Mouse (Mus musculus): ENCODE data around the gene Rnase1. TPM values are rescaled to one million over a fixed set of nuclear protein-coding genes. Genes with fewer than 3 reads are reported as not detected.
"Not testable (repeated sequence)": the region's sequence is repeated elsewhere in the genome, so short reads cannot be mapped to it uniquely, and the experiment has no call there.

The Rnase1 gene
- polyA plus RNA-seq (2016; fragmentation: Nextera tagmentation; extraction: Ambion mirVana) = not detected in 2 replicates

GRCm38 (mm10) chr14:51146685-51147084, at the start of gene Rnase1:
Gene Rnase1, minus strand, starts transcription at chr14:51146785.
- Histone ChIP-seq H3K27ac (peak within 1 kb of the TSS; percentile 45; the same call in 1 of the 2 replicates), H3K27me3 (replicated peaks) (no peaks in the 10 kb centered on the region), H3K36me3 (no peaks in the 10 kb centered on the region), H3K4me2 (no peak within 1 kb of the TSS), H3K9ac (no peak within 1 kb of the TSS), H3K9me3 (replicated peaks) (no peaks in the 10 kb centered on the region), H3K4me3 (no peak within 1 kb of the TSS), H3K4me1 (peaks cover 95% of the 10 kb centered on the region)
- WGBS (ENCODE audit: insufficient replicate concordance) = 51% methylated on average over 2 of the region's 2 CpGs
- no peak for ATAC-seq

GRCm38 (mm10) chr14:51195681-51196080, 49.1 kb upstream of the Rnase1 start:
- no peaks in the 10 kb centered on the region for H3K36me3 ChIP-seq
- ATAC-seq = no peak
- no peak overlapping the region for H3K4me3 ChIP-seq
- H3K9me3 ChIP-seq (replicated peaks) = no peaks in the 10 kb centered on the region
- 84% methylated on average over 4 of the region's 4 CpGs for WGBS (ENCODE audit: insufficient replicate concordance)
- H3K4me1 ChIP-seq = no peaks in the 10 kb centered on the region
- no peak overlapping the region for H3K27ac ChIP-seq
- H3K4me2 ChIP-seq = no peak overlapping the region
- no peaks in the 10 kb centered on the region for H3K27me3 ChIP-seq (replicated peaks)
- H3K9ac ChIP-seq = no peak overlapping the region

GRCm38 (mm10) chr14:51181051-51181450, 34.5 kb upstream of the Rnase1 start:
- not testable (repeated sequence) for H3K9me3 ChIP-seq (replicated peaks); H3K27ac ChIP-seq; ATAC-seq; H3K27me3 ChIP-seq (replicated peaks); H3K9ac ChIP-seq; H3K4me1 ChIP-seq; H3K4me3 ChIP-seq; H3K4me2 ChIP-seq; H3K36me3 ChIP-seq
- 51% methylated on average over 2 of the region's 2 CpGs for WGBS (ENCODE audit: insufficient replicate concordance)

GRCm38 (mm10) chr14:51173843-51174242, 27.3 kb upstream of the Rnase1 start:
- no peak for ATAC-seq
- 72% methylated on average over 4 of the region's 4 CpGs for WGBS (ENCODE audit: insufficient replicate concordance)
- no peaks in the 10 kb centered on the region for H3K9me3 ChIP-seq (replicated peaks)

GRCm38 (mm10) chr14:51172947-51173346, 26.4 kb upstream of the Rnase1 start:
- ATAC-seq = 0 out of 2 replicates have a peak, but pooled peaks have one; percentile 24
- not testable (repeated sequence) for H3K27ac ChIP-seq, H3K4me3 ChIP-seq

More at GRCm38 (mm10) chr14:51173843-51174242, 27.3 kb upstream of the Rnase1 start:
- Histone ChIP-seq H3K36me3 (no peaks in the 10 kb centered on the region), H3K9ac (no peak overlapping the region), H3K27me3 (replicated peaks) (no peaks in the 10 kb centered on the region), H3K4me3 (no peak overlapping the region), H3K4me2 (no peak overlapping the region), H3K4me1 (0 out of 2 replicates have a peak, but pooled peaks cover 3% of the 10 kb centered on the region), H3K27ac (no peak overlapping the region)

GRCm38 (mm10) chr14:51172095-51172865, 25.7 kb upstream of the Rnase1 start:
- not testable (repeated sequence) for H3K4me1 ChIP-seq; H3K27me3 ChIP-seq (replicated peaks); H3K9me3 ChIP-seq (replicated peaks); H3K9ac ChIP-seq; H3K4me3 ChIP-seq; H3K36me3 ChIP-seq; H3K27ac ChIP-seq; ATAC-seq
- 30% methylated on average over 9 of the region's 9 CpGs for WGBS (ENCODE audit: insufficient replicate concordance)
- 0 out of 2 replicates have a peak overlapping the region, but pooled peaks have one; percentile 12 for H3K4me2 ChIP-seq

More at GRCm38 (mm10) chr14:51172947-51173346, 26.4 kb upstream of the Rnase1 start:
- H3K27me3 ChIP-seq (replicated peaks); H3K4me1 ChIP-seq; H3K36me3 ChIP-seq; H3K9ac ChIP-seq; H3K9me3 ChIP-seq (replicated peaks): not testable (repeated sequence)
- 0 out of 2 replicates have a peak overlapping the region, but pooled peaks have one; percentile 12 for H3K4me2 ChIP-seq
- 44% methylated on average over 4 of the region's 4 CpGs for WGBS (ENCODE audit: insufficient replicate concordance)

- no peak overlapping the region for H3K27ac ChIP-seq
- no peak overlapping the region for H3K9ac ChIP-seq
- H3K9me3 ChIP-seq (replicated peaks) = no peaks in the 10 kb centered on the region
- ATAC-seq = no peak
- no peak overlapping the region for H3K4me2 ChIP-seq
- peaks cover 6% of the 10 kb centered on the region for H3K4me1 ChIP-seq
- no peaks in the 10 kb centered on the region for H3K27me3 ChIP-seq (replicated peaks)
- H3K36me3 ChIP-seq = no peaks in the 10 kb centered on the region
- H3K4me3 ChIP-seq = no peak overlapping the region
Measured at GRCm38 (mm10) chr14:51166068-51166467, 19.5 kb upstream of the Rnase1 start.

GRCm38 (mm10) chr14:51165435-51165834, 18.9 kb upstream of the Rnase1 start:
- peak; percentile 49; the same call in 1 of the 2 replicates for ATAC-seq
- WGBS (ENCODE audit: insufficient replicate concordance) = 73% methylated on average over 1 of the region's 1 CpGs

GRCm38 (mm10) chr14:51163323-51163722, 16.7 kb upstream of the Rnase1 start:
- not testable (repeated sequence) for H3K9me3 ChIP-seq (replicated peaks); H3K4me3 ChIP-seq; H3K27ac ChIP-seq; H3K36me3 ChIP-seq; H3K4me2 ChIP-seq; H3K9ac ChIP-seq; H3K27me3 ChIP-seq (replicated peaks); ATAC-seq
- H3K4me1 ChIP-seq = peaks cover 12% of the 10 kb centered on the region
- 75% methylated on average over 6 of the region's 6 CpGs for WGBS (ENCODE audit: insufficient replicate concordance)

More at GRCm38 (mm10) chr14:51165435-51165834, 18.9 kb upstream of the Rnase1 start:
- H3K9ac ChIP-seq = no peak overlapping the region
- no peak overlapping the region for H3K4me3 ChIP-seq
- H3K36me3 ChIP-seq = no peaks in the 10 kb centered on the region
- peaks cover 6% of the 10 kb centered on the region for H3K4me1 ChIP-seq
- no peak overlapping the region for H3K27ac ChIP-seq
- no peaks in the 10 kb centered on the region for H3K27me3 ChIP-seq (replicated peaks)
- no peak overlapping the region for H3K4me2 ChIP-seq
- no peaks in the 10 kb centered on the region for H3K9me3 ChIP-seq (replicated peaks)

- H3K27ac ChIP-seq; H3K27me3 ChIP-seq (replicated peaks); H3K4me3 ChIP-seq; H3K4me2 ChIP-seq; H3K9me3 ChIP-seq (replicated peaks); H3K36me3 ChIP-seq; ATAC-seq; H3K9ac ChIP-seq: not testable (repeated sequence)
- peaks cover 16% of the 10 kb centered on the region for H3K4me1 ChIP-seq
- WGBS (ENCODE audit: insufficient replicate concordance) = 73% methylated on average over 3 of the region's 3 CpGs
Measured at GRCm38 (mm10) chr14:51161976-51162375, 15.4 kb upstream of the Rnase1 start, which contains the start of gene Rnase2b. Gene Rnase2b, plus strand, starts transcription at chr14:51162260.

- WGBS (ENCODE audit: insufficient replicate concordance) = 74% methylated on average over 1 of the region's 1 CpGs
- Histone ChIP-seq H3K9me3 (replicated peaks) (no peaks in the 10 kb centered on the region), H3K4me1 (peaks cover 34% of the 10 kb centered on the region), H3K27ac (no peak overlapping the region), H3K4me2 (no peak overlapping the region), H3K4me3 (no peak overlapping the region), H3K36me3 (no peaks in the 10 kb centered on the region), H3K27me3 (replicated peaks) (no peaks in the 10 kb centered on the region), H3K9ac (no peak overlapping the region)
- ATAC-seq = no peak
Measured at GRCm38 (mm10) chr14:51157072-51157471, 10.5 kb upstream of the Rnase1 start.

- H3K4me1 ChIP-seq = peaks cover 38% of the 10 kb centered on the region
- no peak overlapping the region for H3K4me2 ChIP-seq
- no peak overlapping the region for H3K27ac ChIP-seq
- ATAC-seq = no peak
- no peaks in the 10 kb centered on the region for H3K27me3 ChIP-seq (replicated peaks)
- no peaks in the 10 kb centered on the region for H3K36me3 ChIP-seq
- 66% methylated on average over 4 of the region's 4 CpGs for WGBS (ENCODE audit: insufficient replicate concordance)
- H3K9ac ChIP-seq = no peak overlapping the region
- H3K9me3 ChIP-seq (replicated peaks) = no peaks in the 10 kb centered on the region
- no peak overlapping the region for H3K4me3 ChIP-seq
Measured at GRCm38 (mm10) chr14:51156736-51157068, 10.1 kb upstream of the Rnase1 start.

Measured in liver, embryonic 12.5 days (tissue).